Mouse (Mus musculus) large intestine, adult 2 months (tissue): ENCODE data around the gene Fnbp4. TPM values are rescaled to one million over a fixed set of nuclear protein-coding genes. Genes with fewer than 3 reads are reported as not detected.

Experiments used
- DNase-seq: peaks from one replicate; pipeline ENCODE4 v3.0.0-alpha.2; 2012; ENCODE audit warnings: low read depth, low spot score
- WGBS: fragments of 180-500 bp; shearing (Covaris S2); methylation state at CpG from one replicate; pipeline ENCODE4 v1.1.7; 2018; 5-methylcytosine and 5-hydroxymethylcytosine counted together
- polyA plus RNA-seq: library from polyadenylated mRNA; depleted of rRNA; stranded (reverse); fragments of >200 nt; gene quantifications from 2 replicates; pipeline ENCODE4 v1.2.3, GENCODE M21; 2012; rRNA removed

Gene Fnbp4
- 20.7 and 29.9 TPM in 2 replicates for polyA plus RNA-seq

- DNase-seq, result peak; percentile 95
- under 1% methylated on average over 44 of the region's 44 CpGs for WGBS
Measured at GRCm38 (mm10) chr2:90745053-90745678, at the start of gene Fnbp4. Fnbp4 (plus strand) TSS chr2:90745370.

DNA sequence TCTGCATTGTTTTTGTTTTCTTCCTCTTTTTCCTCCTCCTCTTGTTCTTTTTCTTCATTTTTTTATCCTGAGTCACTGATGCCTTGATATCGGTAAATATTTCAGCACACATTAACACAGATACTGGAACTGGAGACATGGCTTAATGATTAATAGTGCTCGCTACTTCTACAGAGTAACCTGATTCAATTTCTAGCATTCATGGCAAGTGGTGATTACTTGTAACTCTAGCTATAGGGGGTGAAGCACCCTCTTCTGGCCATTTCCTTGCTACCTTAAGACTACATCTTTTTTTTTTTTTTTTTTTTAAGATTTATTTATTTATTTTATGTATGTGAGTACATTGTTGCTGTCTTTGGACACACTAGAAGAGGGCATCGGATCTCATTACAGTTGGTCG, 44.2 kb upstream of the Fnbp4 start:
- no peak for DNase-seq
- WGBS, result 78% methylated on average over 4 of the region's 4 CpGs

DNA sequence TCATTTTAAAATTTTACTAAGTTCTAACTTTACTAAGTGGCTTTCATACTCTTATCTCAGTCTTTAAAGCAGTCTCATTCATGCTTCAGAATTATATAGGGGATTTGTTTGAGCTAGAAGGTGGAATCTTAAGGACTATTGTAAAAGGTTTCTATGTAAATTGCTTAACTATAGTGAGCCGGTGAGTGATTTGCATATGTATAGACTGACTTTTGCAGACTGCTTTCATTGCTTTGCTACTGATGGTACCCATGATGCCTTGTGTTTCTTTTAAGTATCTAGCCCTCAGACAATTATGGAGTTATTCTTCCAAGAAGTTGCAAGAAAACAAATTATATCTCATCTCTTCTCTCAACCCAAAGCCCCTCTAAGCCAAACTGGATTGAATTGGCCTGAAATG, 36.6 kb upstream of the Fnbp4 start:
- 95% methylated on average over 1 of the region's 1 CpGs for WGBS
- no peak for DNase-seq

DNA sequence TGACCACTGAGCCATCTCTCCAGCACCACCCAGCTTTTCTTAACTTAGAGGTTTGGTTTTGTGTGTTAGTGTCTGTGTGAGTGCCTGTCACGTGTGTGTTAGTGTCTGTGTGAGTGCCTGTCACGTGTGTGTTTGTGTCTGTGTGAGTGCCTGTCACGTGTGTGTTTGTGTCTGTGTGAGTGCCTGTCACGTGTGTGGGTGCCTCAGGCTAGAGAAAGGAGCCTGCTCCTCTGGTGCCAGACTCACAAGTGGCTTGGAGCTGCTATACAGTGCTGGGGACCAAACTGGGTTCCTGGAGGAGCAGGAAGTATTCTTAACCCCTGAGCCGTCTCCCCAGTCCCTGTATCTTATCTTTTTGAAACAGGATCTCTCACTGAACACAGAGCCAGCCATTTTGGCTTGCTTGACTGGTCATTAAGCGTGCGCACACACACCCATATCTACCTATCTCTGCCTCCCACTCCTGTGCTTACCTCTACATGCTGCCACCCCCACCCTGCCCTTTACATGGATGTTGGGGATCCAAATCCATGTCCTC, 29.5 kb upstream of the Fnbp4 start:
- WGBS, result 94% methylated on average over 7 of the region's 7 CpGs

DNA sequence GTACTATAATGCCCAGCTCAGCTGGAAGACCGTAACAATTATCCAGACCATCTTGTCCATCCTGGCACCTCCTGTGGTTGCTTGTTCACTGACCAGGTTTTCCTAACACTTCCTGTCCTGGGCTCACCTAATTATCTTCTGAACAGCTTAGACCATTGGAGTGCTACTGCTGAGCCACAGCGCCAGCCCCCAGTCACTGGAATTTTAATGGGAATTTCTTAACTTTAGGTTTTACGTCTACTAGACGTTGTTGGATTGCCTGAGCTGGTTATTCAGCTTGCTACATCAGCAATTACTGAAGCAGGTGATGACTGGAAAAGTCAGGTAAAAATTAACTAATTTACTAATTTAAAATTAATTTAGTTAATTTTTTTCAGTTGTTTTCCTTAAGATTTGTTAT, 27.8 kb upstream of the Fnbp4 start:
- no peak for DNase-seq
- WGBS, result 86% methylated on average over 4 of the region's 4 CpGs

More for the DNA sequence above, 29.5 kb upstream of the Fnbp4 start:
- DNase-seq, result no peak

GRCm38 (mm10) chr2:90717948-90718347, 27.2 kb upstream of the Fnbp4 start:
- DNase-seq, result no peak
- WGBS, result 94% methylated on average over 5 of the region's 5 CpGs

GRCm38 (mm10) chr2:90726818-90727217, 18.4 kb upstream of the Fnbp4 start:
- WGBS, result 99% methylated on average over 3 of the region's 3 CpGs
- no peak for DNase-seq

GRCm38 (mm10) chr2:90735326-90735725, 9.8 kb upstream of the Fnbp4 start:
- no peak for DNase-seq
- 93% methylated on average over 11 of the region's 11 CpGs for WGBS

DNA sequence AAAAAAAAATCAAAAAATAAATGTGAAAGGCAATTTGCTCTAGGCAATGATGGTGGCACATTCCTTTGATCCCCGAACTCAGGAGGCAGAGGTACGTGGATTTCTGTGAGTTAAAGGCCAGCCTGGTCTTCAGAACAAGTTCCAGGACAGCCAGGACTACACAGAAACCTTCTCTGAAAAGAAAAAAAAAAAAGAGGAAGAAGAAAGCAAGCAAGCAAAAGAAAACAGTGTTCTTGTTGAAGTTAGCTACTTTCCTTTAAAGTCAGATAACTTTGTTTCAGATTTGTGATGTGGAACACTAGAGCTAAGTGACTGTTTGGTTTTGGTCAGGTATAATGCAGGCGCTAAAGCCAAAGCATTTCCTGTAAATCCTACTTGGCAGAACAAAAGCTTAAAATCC, 6.4 kb upstream of the Fnbp4 start:
- WGBS, result 93% methylated on average over 3 of the region's 3 CpGs
- no peak for DNase-seq

DNA sequence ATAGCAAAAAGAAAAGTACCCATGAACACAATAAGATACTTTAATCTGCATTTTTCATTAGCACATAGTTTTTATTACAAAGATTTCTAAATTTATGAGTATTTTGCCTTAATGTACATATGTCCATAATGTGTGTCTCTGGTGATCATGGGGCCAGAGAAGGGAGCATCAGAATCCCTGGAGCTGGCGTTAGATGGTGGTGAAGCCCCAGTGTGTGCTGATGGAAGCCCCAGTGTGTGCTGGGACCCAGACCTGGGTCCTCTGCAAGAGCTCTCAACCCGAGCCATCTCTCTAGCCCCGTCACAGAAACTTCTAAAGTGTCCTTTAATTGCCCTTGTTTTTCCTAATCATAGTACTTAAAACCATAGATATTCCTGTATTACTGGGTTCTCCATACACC, 5.8 kb upstream of the Fnbp4 start:
- WGBS, result 81% methylated on average over 3 of the region's 3 CpGs
- no peak for DNase-seq

DNA sequence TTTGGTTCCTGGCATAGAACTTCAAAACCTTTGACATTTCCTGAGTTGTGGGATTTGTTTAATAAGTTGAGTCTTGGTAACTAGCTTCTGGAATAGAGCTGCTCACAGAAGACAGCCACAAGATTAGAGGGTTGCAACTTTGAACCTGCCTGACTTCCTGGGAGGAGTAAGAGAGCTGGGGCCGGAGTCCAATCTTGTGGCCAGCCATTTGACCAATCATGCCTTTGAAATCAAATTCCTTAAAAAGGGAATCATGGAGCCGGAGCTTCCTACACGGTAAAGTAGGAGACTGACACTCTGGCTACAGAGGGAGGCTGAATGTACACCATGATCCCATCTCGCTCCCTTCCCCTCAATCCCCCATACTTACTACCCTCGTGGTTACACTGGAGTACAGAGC, 5.2 kb upstream of the Fnbp4 start:
- 48% methylated on average over 5 of the region's 5 CpGs for WGBS

GRCm38 (mm10) chr2:90744285-90745052, 701 bp upstream of the Fnbp4 start:
- no peak for DNase-seq
- WGBS, result 57% methylated on average over 12 of the region's 12 CpGs

More for the DNA sequence above, 5.2 kb upstream of the Fnbp4 start:
- DNase-seq, result no peak

DNA sequence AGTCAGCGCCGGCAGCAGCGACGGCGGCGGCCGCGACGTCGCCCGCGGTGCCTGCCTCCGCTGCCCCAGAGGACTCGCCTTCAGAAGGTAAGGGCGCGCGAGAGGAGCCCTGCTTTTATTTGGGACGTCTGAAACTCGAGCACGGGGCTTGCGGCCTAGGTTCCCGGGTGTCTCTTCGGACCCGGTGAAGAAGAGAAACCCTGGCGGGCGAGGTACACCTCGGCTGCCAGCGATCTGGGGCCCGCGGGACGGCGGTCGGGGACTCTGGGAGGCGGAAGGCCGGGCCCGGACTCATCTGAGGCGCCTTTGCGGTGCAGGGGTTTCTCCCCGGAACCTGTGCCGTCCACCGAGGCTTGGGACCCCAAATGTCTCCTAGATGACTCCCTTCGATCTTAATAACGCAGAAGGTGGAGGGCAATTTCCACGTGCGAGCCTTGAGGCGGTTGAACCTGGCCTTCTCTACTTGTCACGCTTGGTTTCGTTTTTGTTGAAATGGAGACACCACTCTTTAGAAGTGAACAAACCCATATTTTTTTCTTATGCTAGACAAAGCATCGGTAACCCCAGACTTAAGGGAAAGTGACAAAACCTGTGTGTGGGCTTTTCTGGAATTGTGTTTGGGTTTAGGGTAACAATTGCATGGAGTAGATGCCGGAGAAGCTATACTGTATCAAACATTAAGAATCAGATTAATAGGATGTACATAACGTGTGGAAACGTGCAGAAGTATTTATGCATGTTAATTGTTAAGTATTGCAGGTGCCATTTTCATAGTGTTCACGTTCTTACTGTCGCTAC, 769 bp downstream of the Fnbp4 start:
- DNase-seq, result no peak

DNA sequence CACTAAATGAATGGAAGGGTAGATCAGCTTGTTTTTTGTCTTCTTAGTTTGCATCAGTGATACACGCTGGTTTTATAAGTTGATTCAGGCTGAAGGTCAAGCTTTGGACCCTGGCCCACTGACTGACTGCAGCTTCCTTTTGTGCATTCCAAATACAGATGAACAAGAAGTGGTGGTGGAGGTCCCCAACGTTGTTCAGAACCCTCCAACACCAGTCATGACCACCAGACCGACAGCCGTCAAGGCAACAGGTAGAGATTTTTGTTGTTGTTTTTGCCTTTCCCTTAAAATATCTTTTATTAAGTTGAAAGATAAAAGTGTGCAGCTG, 1.3 kb downstream of the Fnbp4 start:
- no peak for DNase-seq
- 4% methylated on average over 4 of the region's 4 CpGs for WGBS

More for the DNA sequence above, 769 bp downstream of the Fnbp4 start:
- WGBS, result under 1% methylated on average over 54 of the region's 54 CpGs

GRCm38 (mm10) chr2:90747131-90747530, 2.0 kb downstream of the Fnbp4 start:
- no peak for DNase-seq
- 78% methylated on average over 10 of the region's 10 CpGs for WGBS

- no peak for DNase-seq
- WGBS, result 53% methylated on average over 6 of the region's 6 CpGs
Measured at GRCm38 (mm10) chr2:90749676-90750459, 4.7 kb downstream of the Fnbp4 start.

- DNase-seq, result no peak
- WGBS, result 91% methylated on average over 2 of the region's 2 CpGs
Measured at GRCm38 (mm10) chr2:90753565-90753964, 8.4 kb downstream of the Fnbp4 start.

- DNase-seq, result no peak
- WGBS, result 97% methylated on average over 3 of the region's 3 CpGs
Measured at GRCm38 (mm10) chr2:90754188-90754587, 9.0 kb downstream of the Fnbp4 start.

- DNase-seq, result no peak
- WGBS, result 84% methylated on average over 3 of the region's 3 CpGs
Measured at GRCm38 (mm10) chr2:90765123-90765522, 20.0 kb downstream of the Fnbp4 start.

GRCm38 (mm10) chr2:90781323-90781722, 36.2 kb downstream of the Fnbp4 start:
- DNase-seq, result no peak
- 37% methylated on average over 3 of the region's 3 CpGs for WGBS
